Mouse (Mus musculus) thymus, adult 2 months (tissue): ENCODE measurements at regions not wholly inside any gene's neighbourhood (a gene's known extent, or its start where the extent isn't known, plus 50 kb on each side); places are given as distances from the start of the nearest gene placed in this dataset.

Experiments
- DNase-seq: peaks from one replicate; pipeline ENCODE4 v3.0.0; 2021
- H3K27ac ChIP-seq: fragments of 200-500 bp; 2 replicates; pipeline ENCODE4 v1.5.1; 2012; ENCODE audit warnings: low read length, control low read depth; ENCODE audit not compliant: control insufficient read depth, insufficient read depth
- H3K27me3 ChIP-seq: fragments of 200-500 bp; 2 replicates; pipeline ENCODE4 v1.6.1; 2012; ENCODE audit warnings: mild to moderate bottlenecking, low read length, moderate library complexity, mixed read lengths; ENCODE audit not compliant: control insufficient read depth, insufficient read depth
- H3K36me3 ChIP-seq: fragments of 200-500 bp; 2 replicates; pipeline ENCODE4 v1.6.1; 2012; ENCODE audit warnings: mild to moderate bottlenecking, low read length, moderate library complexity; ENCODE audit not compliant: control insufficient read depth, insufficient read depth
- H3K4me1 ChIP-seq: fragments of 200-500 bp; replicated peaks from 2 replicates; pipeline ENCODE4 v1.6.1; 2012; ENCODE audit warnings: low read length; ENCODE audit not compliant: control insufficient read depth, insufficient read depth
- H3K4me3 ChIP-seq: fragments of 200-500 bp; 2 replicates; pipeline ENCODE4 v1.5.1; 2012; ENCODE audit warnings: mild to moderate bottlenecking, low read length, control low read depth, moderate library complexity; ENCODE audit not compliant: control insufficient read depth, insufficient read depth
- CTCF ChIP-seq: fragments of 200-500 bp; IDR thresholded peaks from 2 replicates; pipeline ENCODE4 v1.5.1; 2012; ENCODE audit warnings: mild to moderate bottlenecking, control low read depth, low read length, moderate library complexity, borderline replicate concordance; ENCODE audit not compliant: control insufficient read depth, poor library complexity, insufficient read depth; ENCODE audit errors: extremely low read depth
- POLR2A ChIP-seq: fragments of 200-500 bp; IDR thresholded peaks from 2 replicates; pipeline ENCODE4 v1.6.1; 2012; ENCODE audit warnings: mild to moderate bottlenecking, low read length, control low read depth, moderate library complexity; ENCODE audit not compliant: control insufficient read depth, poor library complexity, insufficient read depth; ENCODE audit errors: extremely low read depth
- WGBS: fragments of 180-500 bp; shearing (Covaris S2); methylation state at CpG from one replicate; pipeline ENCODE4 v1.1.7; 2018; 5-methylcytosine and 5-hydroxymethylcytosine counted together

GRCm38 (mm10) chr16:78134531-78134930 lies 166.8 kb upstream of the Cxadr start:
- H3K4me1 ChIP-seq = no peaks in the 10 kb centered on the region
- H3K4me3 ChIP-seq = no peak overlapping the region
- no peaks in the 10 kb centered on the region for H3K27me3 ChIP-seq
- H3K27ac ChIP-seq = no peak overlapping the region
- H3K36me3 ChIP-seq = no peaks in the 10 kb centered on the region
- DNase-seq = no peak
- 90% methylated on average over 7 of the region's 7 CpGs for WGBS
- TF ChIP-seq POLR2A = no peak

GRCm38 (mm10) chr16:78121668-78122067 lies 179.6 kb upstream of the Cxadr start:
- H3K4me1 ChIP-seq = no peaks in the 10 kb centered on the region
- H3K27ac ChIP-seq = no peak overlapping the region
- no peak overlapping the region for H3K4me3 ChIP-seq
- H3K36me3 ChIP-seq = no peaks in the 10 kb centered on the region
- no peak for DNase-seq
- TF ChIP-seq CTCF (no peak), POLR2A (no peak)
- H3K27me3 ChIP-seq = no peaks in the 10 kb centered on the region
- 84% methylated on average over 1 of the region's 1 CpGs for whole genome bisulfite sequencing

- no peak for DNase-seq
- H3K4me1 ChIP-seq = no peaks in the 10 kb centered on the region
- no peak for TF ChIP-seq CTCF
- no peak for TF ChIP-seq POLR2A
- H3K27me3 ChIP-seq = no peaks in the 10 kb centered on the region
- H3K4me3 ChIP-seq = no peak overlapping the region
- 97% methylated on average over 2 of the region's 2 CpGs for WGBS
- H3K27ac ChIP-seq = no peak overlapping the region
- no peaks in the 10 kb centered on the region for H3K36me3 ChIP-seq
These were observed 180.9 kb upstream of the Cxadr start for GRCm38 (mm10) chr16:78120346-78120899.

GRCm38 (mm10) chr16:78104246-78104645 lies 197.0 kb upstream of the Cxadr start:
- Histone ChIP-seq H3K27me3 (no peaks in the 10 kb centered on the region), H3K27ac (no peak overlapping the region), H3K4me1 (no peaks in the 10 kb centered on the region), H3K4me3 (no peak overlapping the region), H3K36me3 (no peaks in the 10 kb centered on the region)
- no peak for DNase-seq
- TF ChIP-seq CTCF = no peak
- no peak for TF ChIP-seq POLR2A

GRCm38 (mm10) chr16:78101415-78102326 lies 199.6 kb upstream of the Cxadr start:
- no peak for DNase-seq
- Histone ChIP-seq H3K27ac (no peak overlapping the region), H3K4me3 (no peak overlapping the region), H3K27me3 (no peaks in the 10 kb centered on the region), H3K4me1 (no peaks in the 10 kb centered on the region), H3K36me3 (no peaks in the 10 kb centered on the region)
- 81% methylated on average over 14 of the region's 14 CpGs for WGBS
- TF ChIP-seq POLR2A = no peak
- TF ChIP-seq CTCF = no peak

- Histone ChIP-seq H3K4me1 (no peaks in the 10 kb centered on the region), H3K36me3 (no peaks in the 10 kb centered on the region), H3K4me3 (no peak overlapping the region), H3K27ac (no peak overlapping the region), H3K27me3 (no peaks in the 10 kb centered on the region)
- WGBS = 96% methylated on average over 2 of the region's 2 CpGs
- TF ChIP-seq POLR2A = no peak
- no peak for TF ChIP-seq CTCF
- DNase-seq = no peak
These were observed 201.4 kb upstream of the Cxadr start for GRCm38 (mm10) chr16:78099842-78100241.
